Mouse (Mus musculus): ENCODE measurements around the gene Vps37b.

DNA sequence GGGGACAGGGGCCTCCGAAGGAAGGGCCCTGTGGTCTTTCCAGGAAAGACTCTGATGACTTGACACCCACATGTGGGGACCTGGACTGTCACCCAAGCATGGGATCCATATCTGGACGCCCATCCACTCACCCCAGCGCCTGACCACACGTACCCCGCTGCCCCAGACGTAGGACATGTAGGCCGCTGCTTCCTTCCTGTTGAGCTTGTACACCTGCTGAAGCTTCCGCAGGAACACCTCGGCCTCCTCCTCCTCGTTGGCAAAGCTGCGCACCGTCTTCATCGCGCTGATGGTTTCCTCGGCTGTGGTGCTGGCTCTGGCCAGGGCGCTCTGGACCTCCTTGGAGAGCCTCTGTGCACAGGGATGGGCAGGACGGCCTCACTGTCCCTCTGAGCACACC is 47.8 kb upstream of the Vps37b start:
- TF ChIP-seq CTCF (IDR thresholded peaks at IDR 0.05; ENCODE audit: low read depth), result no peak
- TF ChIP-seq EP300 (IDR thresholded peaks at IDR 0.05; ENCODE audit: low read depth), result no peak
